Mouse (Mus musculus) E14TG2a.4 (cell line): ENCODE results near the gene Dnajc11.

Source experiments
- H3K27me3 ChIP-seq: 2 replicates; pipeline ENCODE4 v1.6.1; 2014; ENCODE audit warnings: low read length, control low read depth; ENCODE audit not compliant: insufficient read depth
- H3K36me3 ChIP-seq: 2 replicates; pipeline ENCODE4 v1.6.1; 2014; ENCODE audit warnings: low read length, control low read depth; ENCODE audit not compliant: insufficient read depth
- H3K4me1 ChIP-seq: replicated peaks from 2 replicates; pipeline ENCODE4 v1.6.1; 2014; ENCODE audit warnings: low read depth, low read length, control low read depth
- H3K4me3 ChIP-seq: replicated peaks from 2 replicates; pipeline ENCODE4 v1.5.1; 2014; ENCODE audit warnings: mild to moderate bottlenecking, low read length
- H3K9me3 ChIP-seq: 2 replicates; pipeline ENCODE4 v1.6.1; 2014; ENCODE audit warnings: low read length, control low read depth
- CTCF ChIP-seq: conservative IDR thresholded peaks from 2 replicates; pipeline ENCODE4 v1.5.1; 2014; ENCODE audit warnings: low read length
- NANOG ChIP-seq: IDR thresholded peaks from 2 replicates; pipeline ENCODE4 v1.6.1; 2014; ENCODE audit warnings: borderline replicate concordance, low read length, mixed read lengths
- POU5F1 ChIP-seq: IDR thresholded peaks from 2 replicates; pipeline ENCODE4 v1.6.1; 2014; ENCODE audit warnings: low read length, borderline replicate concordance

Gene Dnajc11

DNA sequence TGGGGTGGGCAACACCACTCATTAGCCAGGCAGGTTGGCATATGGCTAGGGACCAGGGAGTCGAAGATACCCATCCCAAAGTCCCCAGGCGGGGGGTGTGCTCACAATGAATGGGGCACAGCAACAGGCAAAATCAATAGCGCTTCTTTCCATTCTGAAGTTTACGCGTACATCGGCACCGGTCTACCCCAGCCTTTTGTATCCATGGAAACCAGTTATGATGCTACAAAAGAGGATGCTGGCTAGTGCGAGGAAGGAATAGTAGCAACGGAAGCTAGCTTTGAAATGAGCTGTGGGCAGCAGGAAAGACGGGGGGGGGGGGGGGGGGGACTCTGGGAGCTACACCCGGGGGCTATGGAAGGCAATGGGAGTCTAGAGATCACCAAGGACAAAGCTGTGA is 17.2 kb upstream of the Dnajc11 start:
- H3K36me3 ChIP-seq = no peaks in the 10 kb centered on the region
- H3K4me3 ChIP-seq = no peak overlapping the region
- no peak for TF ChIP-seq CTCF
- no peak for TF ChIP-seq NANOG
- no peak for TF ChIP-seq POU5F1
- peaks cover 12% of the 10 kb centered on the region for H3K9me3 ChIP-seq
- peaks cover 30% of the 10 kb centered on the region for H3K4me1 ChIP-seq
- peaks cover 27% of the 10 kb centered on the region for H3K27me3 ChIP-seq

DNA sequence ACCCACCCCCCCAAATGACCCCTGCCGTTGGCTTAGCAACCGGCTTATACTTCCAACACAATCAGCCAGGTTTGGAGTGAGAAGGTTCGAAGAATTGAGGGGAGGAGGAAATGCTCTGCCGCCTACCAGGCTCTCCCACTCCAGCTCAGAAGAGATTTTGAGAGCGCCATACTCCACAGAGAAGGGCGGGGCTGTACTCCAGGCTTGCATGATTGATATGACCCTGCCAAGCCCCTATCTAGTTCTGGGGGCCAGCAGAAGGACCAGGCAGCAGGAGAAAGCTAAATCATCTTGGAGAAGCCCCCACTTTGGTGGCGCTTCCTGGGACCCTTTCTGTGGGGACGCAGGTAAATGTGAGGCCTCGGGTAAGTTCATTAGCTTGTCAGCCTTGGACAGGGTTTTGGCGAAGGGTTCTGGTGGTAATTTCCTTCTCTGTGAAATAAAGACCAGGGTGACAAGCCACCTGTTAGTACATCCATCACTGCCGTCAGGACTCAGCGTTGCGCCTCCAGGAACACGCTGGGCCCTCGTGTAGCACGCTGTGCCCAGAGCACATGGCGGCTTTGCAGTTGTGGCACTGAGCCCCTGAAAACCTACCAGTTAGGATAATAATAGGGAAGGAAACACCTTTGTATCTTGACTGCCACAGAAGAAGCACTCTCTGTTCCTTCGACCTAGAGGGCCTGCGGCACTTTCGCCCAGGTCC is 14.2 kb upstream of the Dnajc11 start:
- peak overlapping the region; percentile 49 for H3K4me3 ChIP-seq
- TF ChIP-seq POU5F1 (no peak), NANOG (no peak), CTCF (no peak)
- peaks cover 35% of the 10 kb centered on the region for H3K9me3 ChIP-seq
- no peaks in the 10 kb centered on the region for H3K36me3 ChIP-seq
- H3K27me3 ChIP-seq = peaks cover 22% of the 10 kb centered on the region
- peaks cover 22% of the 10 kb centered on the region for H3K4me1 ChIP-seq

- Histone ChIP-seq H3K9me3 (peaks cover 35% of the 10 kb centered on the region), H3K27me3 (peaks cover 18% of the 10 kb centered on the region), H3K4me3 (no peak overlapping the region), H3K36me3 (no peaks in the 10 kb centered on the region), H3K4me1 (peaks cover 22% of the 10 kb centered on the region)
- TF ChIP-seq NANOG (no peak), CTCF (peak; percentile 61)
Observed at GRCm38 (mm10) chr4:151919900-151920643, 13.4 kb upstream of the Dnajc11 start.

DNA sequence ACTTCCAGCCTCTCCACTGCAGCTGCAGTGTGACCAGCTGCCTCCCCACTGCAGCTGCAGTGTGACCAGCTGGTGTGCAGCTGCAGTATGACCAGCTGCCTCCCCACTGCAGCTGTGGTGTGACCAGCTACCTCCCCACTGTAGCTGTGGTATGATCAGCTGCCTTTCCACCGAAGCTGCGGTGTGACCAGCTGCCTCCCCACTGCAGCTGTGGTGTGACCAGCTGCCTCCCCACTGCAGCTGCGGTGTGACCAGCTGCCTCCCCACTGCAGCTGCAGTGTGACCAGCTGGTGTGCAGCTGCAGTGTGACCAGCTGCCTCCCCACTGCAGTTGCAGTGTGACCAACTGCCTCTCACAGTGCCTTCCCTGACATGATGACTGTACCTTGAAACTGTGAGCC is 11.4 kb upstream of the Dnajc11 start:
- TF ChIP-seq POU5F1 (no peak), NANOG (no peak), CTCF (no peak)
- H3K27me3 ChIP-seq = peaks cover 7% of the 10 kb centered on the region; the same call in 1 of the 2 replicates
- H3K36me3 ChIP-seq = no peaks in the 10 kb centered on the region
- peaks cover 23% of the 10 kb centered on the region for H3K4me1 ChIP-seq
- peaks cover 35% of the 10 kb centered on the region for H3K9me3 ChIP-seq
- no peak overlapping the region for H3K4me3 ChIP-seq

DNA sequence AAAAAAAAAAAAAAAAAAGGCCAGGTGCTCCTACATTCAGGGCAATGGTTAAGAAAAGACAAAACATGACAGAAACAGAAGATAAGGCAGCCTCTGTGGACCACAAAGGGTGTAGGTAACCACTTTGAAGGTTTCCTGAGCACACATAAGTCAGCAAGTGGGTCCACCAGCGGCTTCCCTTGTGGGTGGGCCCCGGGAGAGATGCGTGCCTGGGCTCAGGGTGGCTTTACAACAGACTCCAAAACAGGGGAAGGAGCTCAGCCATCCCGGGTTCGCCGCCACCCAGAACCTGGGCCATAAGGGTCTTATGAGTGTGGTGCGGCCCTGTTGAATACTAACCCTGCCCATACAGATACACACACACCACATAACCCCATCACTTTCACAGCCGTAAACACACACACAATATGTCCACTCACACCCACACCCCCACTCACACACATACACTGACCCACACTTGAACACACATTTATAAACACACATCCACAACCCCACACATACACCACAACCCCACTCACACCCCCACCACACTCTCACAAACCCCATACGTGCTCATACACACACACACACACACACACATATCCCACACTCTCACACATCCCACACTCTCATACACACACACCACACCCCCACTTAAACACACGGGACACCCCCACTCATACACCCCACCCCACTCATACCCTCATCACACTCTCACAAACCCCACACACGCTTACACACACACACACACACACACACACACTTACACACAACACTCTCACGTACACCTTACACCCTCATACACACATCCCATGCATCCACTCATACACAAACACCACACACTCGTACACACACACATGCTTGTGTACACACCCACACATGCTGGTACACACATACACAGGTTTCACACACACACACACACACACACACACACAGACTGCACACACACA is 651 bp upstream of the Dnajc11 start:
- TF ChIP-seq CTCF (no peak), POU5F1 (no peak), NANOG (no peak)
- no peaks in the 10 kb centered on the region for H3K9me3 ChIP-seq
- peaks cover 22% of the 10 kb centered on the region for H3K36me3 ChIP-seq

DNA sequence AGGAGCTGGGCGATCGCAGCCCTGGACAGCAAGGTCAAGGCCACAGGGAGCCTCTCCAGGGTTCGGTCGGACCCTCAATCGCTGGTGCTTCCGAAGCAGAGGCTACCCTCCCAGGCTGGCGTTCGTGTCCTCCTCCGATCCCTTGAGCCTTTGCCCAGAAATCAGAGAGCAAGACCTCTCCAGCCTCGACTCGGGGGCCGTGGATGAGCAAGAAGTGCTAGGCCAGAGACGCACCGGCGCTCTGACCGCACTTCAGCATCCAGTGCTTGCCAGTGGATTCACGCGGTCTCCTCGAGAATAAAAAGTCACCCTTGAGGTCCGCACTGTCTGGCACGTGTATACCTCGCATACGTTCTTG is 703 bp downstream of the Dnajc11 start:
- H3K27me3 ChIP-seq = no peaks in the 10 kb centered on the region
- no peak for TF ChIP-seq POU5F1
- TF ChIP-seq NANOG = no peak
- TF ChIP-seq CTCF = no peak
- H3K4me1 ChIP-seq = peaks cover 51% of the 10 kb centered on the region
- no peaks in the 10 kb centered on the region for H3K9me3 ChIP-seq
- H3K4me3 ChIP-seq = peak overlapping the region; percentile 99
- H3K36me3 ChIP-seq = peaks cover 35% of the 10 kb centered on the region

More for the DNA sequence above, 651 bp upstream of the Dnajc11 start:
- Histone ChIP-seq H3K4me1 (peaks cover 38% of the 10 kb centered on the region), H3K4me3 (no peak overlapping the region), H3K27me3 (peaks cover 6% of the 10 kb centered on the region; the same call in 1 of the 2 replicates)

GRCm38 (mm10) chr4:151937441-151937840 is 4.0 kb downstream of the Dnajc11 start:
- no peak for TF ChIP-seq CTCF
- TF ChIP-seq NANOG = no peak
- no peak for TF ChIP-seq POU5F1
- Histone ChIP-seq H3K4me3 (peak overlapping the region; percentile 8; the same call in 1 of the 2 replicates), H3K4me1 (peaks cover 74% of the 10 kb centered on the region), H3K36me3 (peaks cover 56% of the 10 kb centered on the region), H3K27me3 (no peaks in the 10 kb centered on the region), H3K9me3 (no peaks in the 10 kb centered on the region)

- Histone ChIP-seq H3K4me1 (peaks cover 74% of the 10 kb centered on the region), H3K36me3 (peaks cover 58% of the 10 kb centered on the region), H3K27me3 (no peaks in the 10 kb centered on the region), H3K9me3 (no peaks in the 10 kb centered on the region), H3K4me3 (0 out of 2 replicates have a peak overlapping the region, but pooled peaks have one; percentile 13)
- TF ChIP-seq CTCF (no peak), NANOG (no peak), POU5F1 (no peak)
Observed at GRCm38 (mm10) chr4:151938089-151938488, 4.6 kb downstream of the Dnajc11 start.
